Comparison of ENCODE assay signal across 19 mouse cellular contexts in the genomic region with DNA sequence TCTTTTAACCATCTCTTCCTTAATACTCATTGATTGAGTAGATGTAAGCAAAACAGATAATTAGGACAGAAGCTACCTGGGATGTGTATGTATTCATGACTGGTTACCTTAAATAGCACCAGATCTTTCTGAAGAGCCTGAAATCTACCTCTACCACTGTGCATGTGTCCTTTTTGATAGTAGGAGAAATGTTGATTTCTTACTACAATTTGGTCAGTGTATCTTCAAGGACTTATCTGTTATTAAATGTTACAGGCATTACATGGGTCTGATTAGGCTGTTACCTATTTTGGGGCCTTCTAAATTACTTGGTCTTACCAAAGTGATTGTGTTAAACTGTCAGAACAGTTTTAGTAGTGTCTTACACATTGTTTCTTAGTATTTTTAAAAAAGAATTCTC.
"Had no signal": no experiment of that assay in that cellular context is flagged by ENCODE, and none has a peak within 500 bp of the region (broad histone marks: within the 10 kb centered on the region; RNA-seq: fewer than 3 reads in every experiment).

No protein-coding gene starts in this region.

- H3K27me3 ChIP-seq: liver, embryonic 13.5 days; lung, embryonic 15.5 days; neural tube, embryonic 12.5 days; stomach, embryonic 15.5 days had no signal

- H3K9ac ChIP-seq: liver, embryonic 13.5 days; lung, embryonic 15.5 days; midbrain, embryonic 13.5 days; midbrain, embryonic 15.5 days; neural tube, embryonic 12.5 days; stomach, embryonic 15.5 days had no signal

- ATAC-seq: lung, postnatal 0 days; midbrain, embryonic 13.5 days; midbrain, embryonic 15.5 days had no signal

- H3K4me2 ChIP-seq: liver, embryonic 13.5 days; lung, embryonic 15.5 days; midbrain, embryonic 11.5 days; midbrain, embryonic 13.5 days; midbrain, embryonic 15.5 days; neural tube, embryonic 12.5 days; stomach, embryonic 15.5 days had no signal

- H3K9me3 ChIP-seq: liver, embryonic 13.5 days; lung, embryonic 15.5 days; midbrain, embryonic 13.5 days; midbrain, embryonic 15.5 days; neural tube, embryonic 12.5 days; stomach, embryonic 15.5 days had no signal

- H3K4me1 ChIP-seq: lung, embryonic 15.5 days; midbrain, embryonic 13.5 days; midbrain, embryonic 15.5 days; neural tube, embryonic 12.5 days; stomach, embryonic 15.5 days had no signal

- H3K4me3 ChIP-seq: liver, embryonic 13.5 days; lung, embryonic 15.5 days; midbrain, embryonic 13.5 days; midbrain, embryonic 15.5 days; neural tube, embryonic 12.5 days; stomach, embryonic 15.5 days had no signal

- DNase-seq: liver, embryonic 13.5 days; lung, adult 2 months; lung, postnatal 14 days; lung, postnatal 36 days; right cerebral cortex, postnatal 25 days; right cerebral cortex, postnatal 4 days; spleen, adult 18-20 months; thymus, adult 2 months; thymus, postnatal 25 days; thymus, postnatal 4 days had no signal

- H3K27ac ChIP-seq: liver, embryonic 13.5 days; lung, embryonic 15.5 days; macrophage; midbrain, embryonic 13.5 days; midbrain, embryonic 15.5 days; neural tube, embryonic 12.5 days; stomach, embryonic 15.5 days; stomach, postnatal 0 days had no signal

- H3K36me3 ChIP-seq: liver, embryonic 13.5 days; lung, embryonic 15.5 days; midbrain, embryonic 13.5 days; midbrain, embryonic 15.5 days; neural tube, embryonic 12.5 days; stomach, embryonic 15.5 days had no signal
